Mouse (Mus musculus) forebrain, embryonic 10.5 days (tissue): ENCODE measurements at regions not wholly inside any gene's neighbourhood (a gene's known extent, or its start where the extent isn't known, plus 50 kb on each side); places are given as distances from the start of the nearest gene placed in this dataset.

Experiments used
- DNase-seq: peaks from one replicate; pipeline ENCODE4 v3.0.0-alpha.2; 2017; ENCODE audit warnings: low spot score; ENCODE audit errors: extremely low spot score
- H3K27ac ChIP-seq: fragments of 300-500 bp; sonication (generic); 2 replicates; pipeline ENCODE4 v1.5.1; 2016; ENCODE audit warnings: mild to moderate bottlenecking
- H3K27me3 ChIP-seq: fragments of 300-500 bp; sonication (generic); 2 replicates; pipeline ENCODE4 v1.6.1; 2016; ENCODE audit warnings: mild to moderate bottlenecking; ENCODE audit not compliant: poor library complexity, severe bottlenecking
- H3K36me3 ChIP-seq: fragments of 300-500 bp; sonication (generic); replicated peaks from 2 replicates; pipeline ENCODE4 v1.6.1; 2016; ENCODE audit warnings: mild to moderate bottlenecking, moderate library complexity
- H3K4me1 ChIP-seq: fragments of 300-500 bp; sonication (generic); 2 replicates; pipeline ENCODE4 v1.6.1; 2016
- H3K4me3 ChIP-seq: fragments of 300-500 bp; sonication (generic); 2 replicates; pipeline ENCODE4 v1.5.1; 2016; ENCODE audit warnings: mild to moderate bottlenecking, moderate library complexity
- H3K9me3 ChIP-seq: fragments of 300-500 bp; sonication (generic); 2 replicates; pipeline ENCODE4 v1.6.1; 2016; ENCODE audit warnings: mild to moderate bottlenecking, moderate library complexity
- WGBS: fragments of 180-500 bp; shearing (Covaris S2); methylation state at CpG from one replicate; pipeline ENCODE4 v1.1.7; 2016; 5-methylcytosine and 5-hydroxymethylcytosine counted together

DNA sequence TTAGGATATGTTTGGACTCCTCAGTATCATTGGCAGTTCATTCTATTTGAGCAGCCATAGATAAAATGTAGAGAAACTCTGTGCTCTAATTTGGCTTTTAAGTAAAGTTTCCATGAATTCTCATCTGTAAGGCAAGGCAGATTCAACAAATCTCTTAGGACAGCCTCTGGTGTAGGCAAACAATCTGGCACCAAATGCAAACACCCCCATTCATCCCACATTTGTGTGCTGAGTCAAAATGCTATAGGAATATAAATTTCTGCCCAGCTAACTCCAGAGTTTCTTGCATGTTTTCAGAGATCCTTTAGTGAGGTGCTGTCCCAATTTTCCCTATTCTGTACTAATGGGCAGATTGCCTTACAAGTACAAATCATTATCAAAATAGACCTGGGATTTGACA, 695.7 kb upstream of the Kif18a start:
- no peaks in the 10 kb centered on the region for H3K36me3 ChIP-seq
- H3K27ac ChIP-seq: no peak overlapping the region
- H3K9me3 ChIP-seq: no peaks in the 10 kb centered on the region
- no peak for DNase-seq
- no peak overlapping the region for H3K4me3 ChIP-seq
- H3K27me3 ChIP-seq: no peaks in the 10 kb centered on the region
- no peaks in the 10 kb centered on the region for H3K4me1 ChIP-seq

DNA sequence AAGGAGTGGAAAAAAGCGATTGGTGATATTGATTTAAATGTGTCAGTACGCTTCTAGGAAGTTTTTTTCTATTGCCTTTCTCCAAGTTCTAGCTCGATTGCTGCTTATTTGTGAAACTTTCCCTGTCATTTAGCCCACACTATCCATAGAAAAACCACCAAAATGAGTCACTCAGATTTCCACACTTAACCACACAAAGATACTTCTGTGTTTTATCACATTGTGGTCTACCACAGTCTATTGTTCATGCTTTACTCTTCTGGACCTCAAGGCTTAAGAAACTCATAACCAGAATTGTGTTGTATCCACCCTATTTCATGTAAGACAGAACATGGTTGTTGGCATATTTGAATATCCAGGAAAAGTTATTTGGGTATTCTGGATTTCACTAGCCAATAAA, 687.0 kb upstream of the Kif18a start:
- 92% methylated on average over 3 of the region's 3 CpGs for WGBS
- H3K27me3 ChIP-seq: no peaks in the 10 kb centered on the region
- DNase-seq: no peak
- no peaks in the 10 kb centered on the region for H3K36me3 ChIP-seq
- no peak overlapping the region for H3K27ac ChIP-seq
- H3K4me1 ChIP-seq: no peaks in the 10 kb centered on the region
- H3K4me3 ChIP-seq: no peak overlapping the region
- H3K9me3 ChIP-seq: no peaks in the 10 kb centered on the region

DNA sequence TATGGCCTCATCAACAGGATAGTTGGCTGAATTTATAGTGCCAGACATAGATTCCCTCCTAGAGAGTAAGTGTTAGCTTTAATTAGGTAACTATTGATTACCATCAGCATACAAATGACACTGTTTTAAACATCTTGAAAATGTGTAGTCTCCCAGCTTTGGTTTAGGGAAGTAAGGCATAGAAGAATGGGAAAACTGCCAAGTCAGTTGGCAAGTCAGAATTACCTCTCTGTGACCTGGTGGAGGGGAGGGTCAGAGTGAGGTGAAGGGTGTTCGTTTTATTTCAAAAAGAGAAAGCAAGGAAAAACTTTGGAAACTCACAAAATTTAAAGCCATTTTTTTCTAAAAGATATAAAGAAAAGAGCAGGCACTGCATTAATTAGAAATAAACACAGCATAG, 680.2 kb upstream of the Kif18a start:
- no peak overlapping the region for H3K4me3 ChIP-seq
- H3K27ac ChIP-seq: no peak overlapping the region
- H3K36me3 ChIP-seq: no peaks in the 10 kb centered on the region
- H3K9me3 ChIP-seq: no peaks in the 10 kb centered on the region
- WGBS: 67% methylated on average over 1 of the region's 1 CpGs
- H3K27me3 ChIP-seq: no peaks in the 10 kb centered on the region
- no peaks in the 10 kb centered on the region for H3K4me1 ChIP-seq
- no peak for DNase-seq

DNA sequence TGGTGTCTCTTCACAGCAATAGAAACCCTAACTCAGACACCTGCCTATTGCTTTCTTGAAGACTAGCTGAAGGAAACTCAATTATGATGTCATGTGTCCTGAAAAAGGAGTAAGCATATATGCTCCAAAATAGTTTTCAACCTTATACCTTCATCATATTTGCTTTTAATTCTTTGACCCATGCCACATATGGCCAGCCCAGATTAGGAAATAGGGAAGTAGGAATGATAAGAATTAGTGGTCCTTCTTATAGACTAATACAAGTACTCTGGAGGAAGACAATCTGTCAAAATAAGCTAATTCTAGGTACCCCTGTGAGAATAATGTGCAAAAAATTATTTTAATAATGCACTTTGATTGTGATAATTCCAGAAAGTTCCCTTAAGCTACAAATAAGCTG, 661.0 kb upstream of the Kif18a start:
- no peaks in the 10 kb centered on the region for H3K36me3 ChIP-seq
- H3K9me3 ChIP-seq: no peaks in the 10 kb centered on the region
- H3K4me3 ChIP-seq: no peak overlapping the region
- no peak for DNase-seq
- H3K4me1 ChIP-seq: no peaks in the 10 kb centered on the region
- H3K27ac ChIP-seq: no peak overlapping the region
- H3K27me3 ChIP-seq: no peaks in the 10 kb centered on the region

DNA sequence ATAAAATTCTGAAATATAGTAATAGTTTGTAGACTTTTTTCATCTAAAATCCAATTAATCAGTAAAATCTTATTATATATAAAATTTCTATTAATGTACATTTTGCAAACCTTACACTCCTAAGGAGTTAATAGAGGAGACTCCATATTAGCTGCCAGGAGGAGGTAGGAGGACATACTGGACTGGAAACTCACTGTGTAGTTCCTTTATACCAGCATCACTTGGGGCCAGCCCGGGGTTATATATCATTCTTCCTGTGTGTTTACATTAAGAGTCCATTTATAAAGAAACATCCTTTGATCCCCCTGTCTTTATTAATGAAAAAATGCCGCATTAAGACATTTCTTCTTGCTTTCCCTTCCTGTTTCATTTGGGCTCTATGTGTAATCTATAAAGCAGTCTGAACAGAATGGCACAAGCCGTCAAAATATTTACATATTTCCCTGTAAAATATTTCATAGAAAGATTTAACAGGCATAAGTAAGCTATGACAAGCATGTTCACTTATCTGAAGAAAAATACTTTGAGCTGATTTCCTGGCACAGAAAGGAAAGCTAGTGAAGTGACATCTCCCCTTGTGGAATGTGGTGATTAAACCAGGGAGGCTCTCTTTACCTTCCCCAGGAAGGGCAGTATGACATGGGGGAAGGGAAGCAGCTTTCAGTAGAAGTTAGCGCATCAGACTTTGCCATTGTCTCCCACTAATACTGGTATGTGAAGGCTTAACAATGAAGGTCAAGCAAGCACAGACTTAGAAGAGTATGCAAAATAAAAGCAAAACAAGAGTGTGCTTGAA, 658.0 kb upstream of the Kif18a start:
- no peaks in the 10 kb centered on the region for H3K36me3 ChIP-seq
- no peaks in the 10 kb centered on the region for H3K27me3 ChIP-seq
- no peak for DNase-seq
- no peaks in the 10 kb centered on the region for H3K9me3 ChIP-seq
- H3K4me1 ChIP-seq: no peaks in the 10 kb centered on the region
- H3K4me3 ChIP-seq: no peak overlapping the region
- no peak overlapping the region for H3K27ac ChIP-seq
- 75% methylated on average over 4 of the region's 4 CpGs for WGBS

DNA sequence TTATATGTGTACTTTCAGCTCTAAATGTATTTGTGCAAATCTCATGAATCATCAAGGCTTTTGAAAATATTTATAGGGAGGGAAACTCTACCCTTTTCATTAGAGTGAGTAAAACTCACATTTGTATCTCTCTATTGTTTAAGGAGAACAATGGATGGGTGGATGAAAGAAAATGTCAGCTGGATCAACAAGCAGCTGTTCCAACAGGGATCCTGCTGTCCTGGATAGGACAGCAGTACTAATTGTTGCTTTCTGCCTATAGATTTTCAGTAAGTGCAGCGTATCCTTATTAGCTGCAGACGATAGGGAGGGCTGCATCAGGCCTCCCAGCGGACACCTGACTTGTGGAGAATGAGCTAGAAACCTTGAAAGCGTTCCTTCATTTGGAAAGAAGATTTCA, 644.9 kb upstream of the Kif18a start:
- no peak for DNase-seq
- WGBS: 84% methylated on average over 4 of the region's 4 CpGs
- no peaks in the 10 kb centered on the region for H3K27me3 ChIP-seq
- no peaks in the 10 kb centered on the region for H3K4me1 ChIP-seq
- H3K36me3 ChIP-seq: no peaks in the 10 kb centered on the region
- H3K9me3 ChIP-seq: no peaks in the 10 kb centered on the region
- H3K4me3 ChIP-seq: no peak overlapping the region
- H3K27ac ChIP-seq: no peak overlapping the region

DNA sequence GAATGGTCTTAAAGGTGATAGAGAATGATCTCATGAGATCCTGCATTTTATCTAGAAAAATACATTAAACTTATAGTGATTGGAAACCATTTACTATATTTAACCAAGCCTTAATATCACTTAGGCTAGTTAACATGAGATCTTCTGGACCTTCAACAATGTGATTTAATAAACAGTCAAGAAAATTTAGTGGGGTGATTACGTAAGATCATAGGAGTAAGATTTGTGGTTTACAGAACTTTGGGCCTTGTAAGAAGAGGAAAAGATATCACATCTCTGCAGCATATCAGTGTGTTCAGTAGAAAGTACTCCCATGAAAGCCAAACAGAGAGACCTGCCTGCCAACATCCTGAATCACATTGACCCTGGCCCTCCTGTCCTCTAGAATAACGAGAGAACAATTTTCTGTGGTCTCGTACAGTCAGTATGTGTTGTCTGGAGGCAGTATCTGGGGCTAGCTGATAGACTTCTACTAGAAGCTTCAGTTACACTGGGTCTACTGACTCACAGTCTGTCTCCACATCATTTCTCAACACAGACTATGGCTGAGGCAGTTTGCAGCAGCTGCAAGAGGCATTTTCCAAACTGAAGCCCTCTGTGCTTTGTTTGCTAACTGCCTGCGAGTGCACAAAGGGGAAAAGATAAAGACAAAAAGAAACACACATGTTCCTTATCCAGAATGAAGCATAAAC, 619.7 kb upstream of the Kif18a start:
- no peaks in the 10 kb centered on the region for H3K9me3 ChIP-seq
- no peak for DNase-seq
- H3K4me1 ChIP-seq: no peaks in the 10 kb centered on the region
- 85% methylated on average over 4 of the region's 4 CpGs for WGBS
- no peak overlapping the region for H3K27ac ChIP-seq
- no peak overlapping the region for H3K4me3 ChIP-seq
- H3K36me3 ChIP-seq: no peaks in the 10 kb centered on the region
- no peaks in the 10 kb centered on the region for H3K27me3 ChIP-seq

DNA sequence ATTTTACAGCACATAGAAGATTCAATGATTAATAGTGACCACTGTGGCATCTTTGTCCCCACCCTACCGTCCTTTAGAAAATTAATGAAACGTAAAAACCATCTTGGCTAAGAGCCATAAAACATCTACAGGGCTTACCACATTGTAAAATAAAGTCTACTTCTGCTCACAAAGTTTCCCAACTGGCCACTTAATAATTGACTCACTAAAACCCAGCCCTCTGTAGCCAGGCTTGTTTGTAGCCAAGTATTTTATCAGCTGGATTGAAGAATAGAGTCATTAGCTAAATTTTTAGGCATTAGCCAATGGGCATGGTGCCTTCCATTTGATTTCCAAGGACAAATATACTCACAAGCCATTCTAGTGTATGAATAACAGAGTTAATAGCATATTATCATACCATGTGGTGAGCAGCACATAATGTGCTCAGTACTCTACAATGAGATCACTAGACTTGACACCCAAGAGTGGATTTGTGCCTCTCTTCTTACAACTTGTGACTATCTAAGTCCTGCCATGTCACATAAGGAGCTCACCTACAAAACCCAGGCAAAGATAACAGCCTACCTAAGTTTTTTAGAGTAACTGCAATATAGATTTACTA, 602.7 kb upstream of the Kif18a start:
- Histone ChIP-seq H3K27me3 (no peaks in the 10 kb centered on the region), H3K4me1 (no peaks in the 10 kb centered on the region), H3K9me3 (no peaks in the 10 kb centered on the region), H3K36me3 (no peaks in the 10 kb centered on the region), H3K27ac (no peak overlapping the region), H3K4me3 (no peak overlapping the region)
- no peak for DNase-seq
- WGBS: 87% methylated on average over 2 of the region's 2 CpGs

DNA sequence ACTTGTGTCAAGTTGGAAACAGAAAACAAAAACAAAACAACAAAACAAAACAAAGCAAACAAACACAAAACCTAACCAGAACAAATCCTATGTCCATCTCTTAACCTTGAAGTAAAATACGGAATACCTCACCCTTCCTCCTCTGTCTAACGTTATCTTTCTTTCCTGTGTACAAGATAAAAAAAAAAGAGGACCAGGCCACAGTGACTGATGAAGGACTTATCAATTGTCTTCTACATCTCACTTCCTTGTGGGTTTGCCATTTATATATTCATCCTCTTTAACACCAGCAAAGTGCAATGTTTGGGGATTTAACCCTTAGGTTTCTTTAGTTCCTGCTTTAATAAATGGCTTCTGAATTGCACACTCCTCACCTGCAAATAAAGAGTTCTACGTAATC, 599.0 kb upstream of the Kif18a start:
- H3K4me1 ChIP-seq: no peaks in the 10 kb centered on the region
- no peak overlapping the region for H3K27ac ChIP-seq
- no peaks in the 10 kb centered on the region for H3K36me3 ChIP-seq
- no peak overlapping the region for H3K4me3 ChIP-seq
- 88% methylated on average over 3 of the region's 3 CpGs for WGBS
- no peak for DNase-seq
- H3K9me3 ChIP-seq: no peaks in the 10 kb centered on the region
- no peaks in the 10 kb centered on the region for H3K27me3 ChIP-seq

DNA sequence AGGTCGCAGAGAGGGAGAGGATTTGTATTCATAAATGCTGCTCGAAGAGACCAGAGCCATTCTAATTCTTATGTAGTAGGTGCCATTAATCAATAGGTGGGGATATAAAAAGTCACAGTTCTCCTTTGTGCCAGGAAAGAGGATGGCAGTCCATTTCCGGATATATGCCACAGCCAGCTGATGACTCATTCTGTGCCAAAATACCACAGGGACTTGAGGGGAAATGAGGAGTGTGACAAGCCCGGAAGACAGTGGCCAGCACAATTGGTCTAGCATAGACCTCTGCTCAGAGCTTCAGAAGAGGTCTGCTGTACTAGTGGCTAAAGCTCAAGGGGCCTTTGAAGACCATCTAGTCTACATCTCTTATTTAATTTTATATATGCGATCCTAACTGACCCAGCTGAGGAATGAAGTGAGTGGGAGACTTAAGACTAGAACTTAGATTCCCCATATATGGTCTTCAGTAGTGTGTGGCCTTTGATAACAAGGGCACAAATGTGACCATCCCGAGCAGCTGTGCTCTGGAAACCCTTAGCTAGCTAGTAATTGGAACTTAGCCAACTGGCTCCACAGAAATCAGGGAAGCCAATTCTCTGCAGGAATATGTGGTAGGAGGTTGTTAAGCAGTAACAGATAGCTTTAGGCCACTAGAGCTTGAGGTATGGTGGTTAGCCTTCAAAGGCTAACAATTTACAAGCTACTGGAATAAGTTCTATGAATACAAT, 594.4 kb upstream of the Kif18a start:
- 87% methylated on average over 6 of the region's 6 CpGs for WGBS
- no peaks in the 10 kb centered on the region for H3K4me1 ChIP-seq
- DNase-seq: no peak
- no peaks in the 10 kb centered on the region for H3K9me3 ChIP-seq
- H3K36me3 ChIP-seq: no peaks in the 10 kb centered on the region
- H3K4me3 ChIP-seq: no peak overlapping the region
- H3K27ac ChIP-seq: no peak overlapping the region
- no peaks in the 10 kb centered on the region for H3K27me3 ChIP-seq

DNA sequence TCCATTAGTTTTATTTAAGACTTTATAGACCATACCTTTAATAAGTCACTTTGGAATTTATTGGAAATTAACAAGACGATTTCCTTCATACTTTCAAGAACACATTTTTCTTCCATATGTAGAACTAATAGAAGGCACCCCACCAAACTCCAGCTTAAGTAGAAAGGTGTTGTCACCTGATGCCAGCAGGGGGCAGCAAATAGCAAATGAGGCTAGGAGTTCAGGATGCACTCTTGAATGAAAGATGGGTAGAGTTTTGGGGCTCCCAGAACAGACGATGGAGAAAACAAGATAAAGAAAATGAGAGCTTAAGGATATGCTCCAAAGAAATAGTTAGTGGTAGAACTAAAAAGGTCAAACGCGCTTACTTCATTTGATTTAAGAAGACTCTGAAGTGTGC, 590.4 kb upstream of the Kif18a start:
- WGBS: 53% methylated on average over 4 of the region's 4 CpGs
- H3K27me3 ChIP-seq: no peaks in the 10 kb centered on the region
- H3K4me3 ChIP-seq: no peak overlapping the region
- no peak overlapping the region for H3K27ac ChIP-seq
- no peaks in the 10 kb centered on the region for H3K9me3 ChIP-seq
- H3K4me1 ChIP-seq: no peaks in the 10 kb centered on the region
- DNase-seq: peak; percentile 52
- no peaks in the 10 kb centered on the region for H3K36me3 ChIP-seq

DNA sequence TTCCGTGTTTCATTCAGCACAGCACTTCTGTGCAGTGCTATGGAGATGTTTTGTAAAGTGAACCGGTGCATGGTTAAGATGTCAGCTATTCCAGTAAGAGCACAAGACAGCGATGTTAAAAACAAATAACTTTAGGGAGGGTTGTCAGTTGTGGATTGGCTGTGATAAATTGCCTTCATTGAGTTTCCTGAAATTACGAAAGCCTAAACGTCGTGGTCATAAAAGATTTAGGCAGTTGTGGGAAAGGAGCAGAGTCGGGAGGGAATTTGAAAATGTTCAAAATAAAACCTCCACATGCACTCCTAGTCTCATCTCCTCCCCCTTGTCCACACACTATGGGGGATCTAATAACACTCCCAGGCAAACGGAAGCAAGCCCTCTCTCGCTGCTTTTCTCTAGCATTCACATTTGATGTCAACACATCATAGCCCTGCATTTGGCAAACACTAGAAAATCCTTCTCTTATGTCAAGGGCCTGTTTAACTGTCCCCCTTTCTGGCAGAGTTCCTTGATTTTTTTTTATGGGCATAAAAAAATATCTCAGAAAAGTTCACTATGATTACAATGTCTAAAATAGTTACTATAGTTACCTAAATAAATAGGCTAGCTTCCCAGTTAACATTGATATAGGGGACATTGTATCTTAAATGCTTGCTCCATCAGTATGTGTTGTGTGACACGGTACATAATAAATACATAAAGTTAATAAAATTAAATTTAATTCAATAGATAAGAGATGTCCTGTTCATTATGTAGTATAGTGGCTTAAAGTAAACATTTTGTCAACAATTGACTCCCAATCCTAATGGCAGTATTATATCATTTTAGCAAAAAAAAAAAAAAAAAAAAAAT, 589.2 kb upstream of the Kif18a start:
- H3K9me3 ChIP-seq: no peaks in the 10 kb centered on the region

More for the DNA sequence above, 589.2 kb upstream of the Kif18a start:
- Histone ChIP-seq H3K27me3 (no peaks in the 10 kb centered on the region), H3K4me3 (no peak overlapping the region), H3K36me3 (no peaks in the 10 kb centered on the region), H3K27ac (no peak overlapping the region), H3K4me1 (no peaks in the 10 kb centered on the region)
- 86% methylated on average over 10 of the region's 10 CpGs for WGBS
- no peak for DNase-seq
